Mouse (Mus musculus) kidney, embryonic 15.5 days (tissue): ENCODE data around the gene Podn. TPM values are rescaled to one million over a fixed set of nuclear protein-coding genes. Genes with fewer than 3 reads are reported as not detected.

ENCODE experiments used
- ATAC-seq: fragments of 200-750 bp; cut with Nextera tagmentation; replicated peaks from 2 replicates; pipeline ENCODE4 v1.8.0; 2017; ENCODE audit warnings: moderate TSS enrichment; ENCODE audit not compliant: low FRiP score
- H3K27ac ChIP-seq: fragments of 300-500 bp; sonication (generic); 2 replicates; pipeline ENCODE4 v1.5.1; 2015; ENCODE audit warnings: mild to moderate bottlenecking, inconsistent platforms
- H3K27me3 ChIP-seq: fragments of 300-500 bp; sonication (generic); 2 replicates; pipeline ENCODE4 v1.6.1; 2015; ENCODE audit warnings: inconsistent platforms
- H3K36me3 ChIP-seq: fragments of 300-500 bp; sonication (generic); 2 replicates; pipeline ENCODE4 v1.6.1; 2015; ENCODE audit warnings: inconsistent platforms
- H3K4me1 ChIP-seq: fragments of 300-500 bp; sonication (generic); 2 replicates; pipeline ENCODE4 v1.6.1; 2015; ENCODE audit warnings: inconsistent platforms
- H3K4me2 ChIP-seq: fragments of 300-500 bp; sonication (generic); 2 replicates; pipeline ENCODE4 v1.6.1; 2015; ENCODE audit warnings: moderate library complexity, mild to moderate bottlenecking, inconsistent platforms
- H3K4me3 ChIP-seq: fragments of 300-500 bp; sonication (generic); replicated peaks from 2 replicates; pipeline ENCODE4 v1.5.1; 2015; ENCODE audit warnings: mild to moderate bottlenecking, inconsistent platforms
- H3K9ac ChIP-seq: fragments of 300-500 bp; sonication (generic); 2 replicates; pipeline ENCODE4 v1.6.1; 2015; ENCODE audit warnings: mild to moderate bottlenecking, inconsistent platforms
- H3K9me3 ChIP-seq: fragments of 300-500 bp; sonication (generic); replicated peaks from 2 replicates; pipeline ENCODE4 v1.6.1; 2016; ENCODE audit warnings: inconsistent platforms
- whole genome bisulfite sequencing: fragments of 180-500 bp; shearing (Covaris S2); methylation state at CpG from one replicate; pipeline ENCODE4 v1.1.7; 2015; ENCODE audit warnings: mixed read lengths; 5-methylcytosine and 5-hydroxymethylcytosine counted together
- polyA plus RNA-seq: library from polyadenylated mRNA; unstranded; fragments of >200 nt; fragmentation: Nextera tagmentation; extraction: Ambion mirVana; gene quantifications from 2 replicates; pipeline ENCODE4 v1.2.1, GENCODE M21; 2015

Gene Podn
- polyA plus RNA-seq, 1 experiment from 2014 or later = 1.1 TPM

DNA sequence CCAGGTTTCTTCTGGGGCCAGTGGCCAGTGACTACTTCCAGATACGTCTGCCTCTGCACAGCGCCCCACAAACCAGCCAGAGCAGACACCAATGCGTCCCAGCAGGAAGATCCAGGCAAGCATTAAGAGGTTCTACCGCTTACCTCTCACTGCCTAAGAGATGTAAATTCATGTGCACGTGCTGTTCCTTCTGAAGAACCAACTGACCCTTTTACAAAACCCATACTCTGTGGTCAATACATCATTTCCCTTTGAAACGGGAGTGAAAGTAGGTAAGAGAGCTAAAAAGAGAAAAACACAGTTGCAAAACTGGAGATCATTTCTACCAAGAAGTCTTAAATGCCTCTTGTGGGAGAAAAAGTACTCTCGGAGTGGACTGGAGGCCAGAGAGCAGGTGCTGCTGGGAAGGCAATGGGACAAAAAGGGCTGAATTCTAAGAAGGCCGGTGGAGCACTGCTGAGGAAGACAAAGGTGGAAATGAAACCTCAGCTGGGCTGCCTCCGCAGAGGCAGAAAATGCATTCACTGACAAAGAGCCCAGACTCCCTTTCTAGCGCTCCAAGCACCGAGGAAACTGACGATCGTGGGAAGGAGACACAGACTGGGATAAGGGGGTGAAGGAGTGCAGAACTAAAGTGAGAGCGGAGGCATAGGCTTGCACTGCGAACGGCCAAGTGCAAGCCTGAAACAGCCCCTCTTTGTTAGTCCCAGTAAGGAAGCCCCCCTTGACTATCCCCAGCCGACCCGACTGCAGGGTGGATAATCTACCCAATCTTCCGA is 36.5 kb downstream of the Podn start:
- no peak for ATAC-seq
- H3K36me3 ChIP-seq = peaks cover 73% of the 10 kb centered on the region

GRCm38 (mm10) chr4:108058166-108058565 is 38.1 kb downstream of the Podn start:
- no peak overlapping the region for H3K27ac ChIP-seq
- WGBS = 75% methylated on average over 10 of the region's 10 CpGs
- no peak for ATAC-seq
- no peaks in the 10 kb centered on the region for H3K9me3 ChIP-seq
- no peak overlapping the region for H3K4me2 ChIP-seq
- no peak overlapping the region for H3K4me3 ChIP-seq
- no peak overlapping the region for H3K9ac ChIP-seq
- H3K27me3 ChIP-seq = no peaks in the 10 kb centered on the region
- no peaks in the 10 kb centered on the region for H3K4me1 ChIP-seq
- H3K36me3 ChIP-seq = peaks cover 77% of the 10 kb centered on the region

More for the DNA sequence above, 36.5 kb downstream of the Podn start:
- Histone ChIP-seq H3K27ac (no peak overlapping the region), H3K4me2 (no peak overlapping the region), H3K27me3 (no peaks in the 10 kb centered on the region), H3K9ac (no peak overlapping the region), H3K9me3 (no peaks in the 10 kb centered on the region), H3K4me3 (no peak overlapping the region), H3K4me1 (no peaks in the 10 kb centered on the region)
- WGBS = 85% methylated on average over 19 of the region's 19 CpGs

- H3K4me2 ChIP-seq = no peak overlapping the region
- no peak for ATAC-seq
- H3K27ac ChIP-seq = no peak overlapping the region
- WGBS = 92% methylated on average over 2 of the region's 2 CpGs
- no peak overlapping the region for H3K4me3 ChIP-seq
- H3K4me1 ChIP-seq = no peaks in the 10 kb centered on the region
- H3K36me3 ChIP-seq = peaks cover 77% of the 10 kb centered on the region
- H3K27me3 ChIP-seq = no peaks in the 10 kb centered on the region
- no peaks in the 10 kb centered on the region for H3K9me3 ChIP-seq
- no peak overlapping the region for H3K9ac ChIP-seq
Measured at GRCm38 (mm10) chr4:108057247-108057646, 39.0 kb downstream of the Podn start.

GRCm38 (mm10) chr4:108055873-108056272 is 40.4 kb downstream of the Podn start:
- H3K9me3 ChIP-seq = no peaks in the 10 kb centered on the region
- no peak overlapping the region for H3K27ac ChIP-seq
- no peak overlapping the region for H3K4me2 ChIP-seq
- no peak overlapping the region for H3K9ac ChIP-seq
- H3K4me3 ChIP-seq = no peak overlapping the region
- 68% methylated on average over 10 of the region's 10 CpGs for WGBS
- peaks cover 81% of the 10 kb centered on the region for H3K36me3 ChIP-seq
- no peaks in the 10 kb centered on the region for H3K27me3 ChIP-seq
- H3K4me1 ChIP-seq = no peaks in the 10 kb centered on the region
- no peak for ATAC-seq

DNA sequence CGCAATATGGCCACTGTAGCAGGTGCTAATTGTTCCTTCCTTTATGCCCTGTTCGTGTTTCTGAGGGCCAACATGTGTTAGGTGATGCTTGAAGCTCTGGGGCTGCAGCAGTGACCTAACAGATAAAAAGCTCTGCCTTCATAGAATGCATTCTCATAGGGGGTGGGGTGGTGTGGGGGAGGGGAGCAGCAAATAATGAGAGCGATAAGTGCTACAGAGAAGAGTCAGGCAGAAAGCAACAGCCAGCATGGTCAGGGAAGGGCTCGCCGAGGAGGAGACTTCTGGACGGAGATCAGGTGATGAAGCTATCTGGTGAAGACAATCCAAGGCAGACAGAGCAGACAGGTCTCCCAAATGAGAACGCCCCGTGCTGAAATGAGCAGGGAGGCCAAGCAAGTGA is 43.6 kb downstream of the Podn start:
- H3K9ac ChIP-seq = no peak overlapping the region
- 89% methylated on average over 8 of the region's 8 CpGs for WGBS
- H3K27me3 ChIP-seq = no peaks in the 10 kb centered on the region
- H3K4me1 ChIP-seq = no peaks in the 10 kb centered on the region
- H3K4me2 ChIP-seq = no peak overlapping the region
- no peak overlapping the region for H3K4me3 ChIP-seq
- H3K36me3 ChIP-seq = peaks cover 83% of the 10 kb centered on the region
- H3K9me3 ChIP-seq = no peaks in the 10 kb centered on the region
- no peak overlapping the region for H3K27ac ChIP-seq
- ATAC-seq = no peak

DNA sequence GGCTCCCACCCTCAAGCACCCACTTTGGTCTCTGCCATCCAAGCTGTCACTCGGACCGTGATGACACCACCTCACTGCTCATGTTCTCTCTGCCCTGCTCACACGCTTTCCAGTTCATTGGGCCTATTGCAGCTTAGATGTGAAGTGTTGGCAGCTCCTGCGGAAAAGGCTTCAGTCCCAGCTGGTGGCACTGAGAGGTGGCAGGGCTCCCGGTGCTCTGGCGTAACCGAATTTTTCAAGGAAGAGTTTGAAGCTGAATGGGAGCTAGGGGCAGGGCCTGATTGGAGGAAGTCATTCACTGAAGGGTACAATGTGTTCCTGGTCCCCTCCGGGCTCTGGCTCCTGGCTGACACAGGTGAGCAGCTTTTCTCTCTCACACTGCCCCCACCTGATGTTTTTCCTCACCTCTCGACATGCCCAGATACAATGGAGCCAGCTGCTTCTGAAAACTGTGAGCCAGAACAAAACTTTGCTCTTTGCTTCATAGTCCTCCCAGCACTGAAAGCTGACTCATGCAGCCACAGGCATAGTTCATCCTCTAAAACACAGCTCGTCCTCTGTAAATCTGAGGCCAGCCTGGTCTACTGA is 44.5 kb downstream of the Podn start:
- no peak for ATAC-seq
- no peak overlapping the region for H3K4me2 ChIP-seq
- H3K4me3 ChIP-seq = no peak overlapping the region
- H3K27ac ChIP-seq = no peak overlapping the region
- H3K4me1 ChIP-seq = no peaks in the 10 kb centered on the region
- WGBS = 89% methylated on average over 10 of the region's 10 CpGs
- H3K36me3 ChIP-seq = peaks cover 88% of the 10 kb centered on the region
- no peak overlapping the region for H3K9ac ChIP-seq
- H3K9me3 ChIP-seq = no peaks in the 10 kb centered on the region
- no peaks in the 10 kb centered on the region for H3K27me3 ChIP-seq

- H3K36me3 ChIP-seq = peaks cover 77% of the 10 kb centered on the region
- no peaks in the 10 kb centered on the region for H3K9me3 ChIP-seq
- no peak overlapping the region for H3K9ac ChIP-seq
- WGBS = 83% methylated on average over 8 of the region's 8 CpGs
- no peaks in the 10 kb centered on the region for H3K27me3 ChIP-seq
- no peak for ATAC-seq
- H3K27ac ChIP-seq = no peak overlapping the region
- H3K4me1 ChIP-seq = no peaks in the 10 kb centered on the region
- no peak overlapping the region for H3K4me3 ChIP-seq
- no peak overlapping the region for H3K4me2 ChIP-seq
Measured at GRCm38 (mm10) chr4:108046136-108046535, 50.1 kb downstream of the Podn start.

- Histone ChIP-seq H3K27ac (no peak overlapping the region), H3K27me3 (no peaks in the 10 kb centered on the region), H3K4me3 (no peak overlapping the region), H3K4me2 (no peak overlapping the region), H3K36me3 (peaks cover 70% of the 10 kb centered on the region), H3K4me1 (no peaks in the 10 kb centered on the region), H3K9ac (no peak overlapping the region), H3K9me3 (no peaks in the 10 kb centered on the region)
- no peak for ATAC-seq
- WGBS = 60% methylated on average over 19 of the region's 19 CpGs
Measured at GRCm38 (mm10) chr4:108045136-108046107, 50.8 kb downstream of the Podn start.

DNA sequence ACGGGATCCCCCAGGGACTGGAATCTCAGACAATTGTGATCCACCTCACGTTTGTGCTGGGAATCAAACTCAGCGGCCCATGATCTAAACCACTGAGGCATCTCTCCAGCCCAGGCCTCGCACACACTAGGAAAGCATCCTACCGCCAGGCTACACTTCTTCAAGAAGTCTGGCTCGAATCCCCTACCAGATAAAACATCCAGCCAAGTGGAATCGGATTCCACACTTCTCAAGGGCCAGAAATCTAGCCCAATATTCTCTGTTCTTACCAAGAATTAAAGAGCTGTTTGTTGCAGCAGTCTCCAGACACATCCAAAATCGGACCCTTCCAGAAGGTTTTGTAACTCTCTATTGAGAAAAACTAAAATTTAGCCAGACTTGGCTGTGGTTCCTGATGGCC is 59.2 kb downstream of the Podn start:
- peaks cover 4% of the 10 kb centered on the region; the same call in 1 of the 2 replicates for H3K36me3 ChIP-seq
- H3K27me3 ChIP-seq = peaks cover 21% of the 10 kb centered on the region
- H3K9me3 ChIP-seq = no peaks in the 10 kb centered on the region
- no peak overlapping the region for H3K4me3 ChIP-seq
- peaks cover 6% of the 10 kb centered on the region for H3K4me1 ChIP-seq
- 71% methylated on average over 8 of the region's 8 CpGs for WGBS
- H3K27ac ChIP-seq = no peak overlapping the region
- no peak for ATAC-seq
- no peak overlapping the region for H3K4me2 ChIP-seq
- H3K9ac ChIP-seq = no peak overlapping the region

GRCm38 (mm10) chr4:108033041-108033764 is 63.0 kb downstream of the Podn start:
- Histone ChIP-seq H3K9me3 (no peaks in the 10 kb centered on the region), H3K36me3 (no peaks in the 10 kb centered on the region), H3K4me2 (no peak overlapping the region), H3K27ac (no peak overlapping the region), H3K4me3 (no peak overlapping the region), H3K9ac (no peak overlapping the region), H3K27me3 (peaks cover 52% of the 10 kb centered on the region), H3K4me1 (peaks cover 22% of the 10 kb centered on the region)
- 84% methylated on average over 8 of the region's 8 CpGs for WGBS
- no peak for ATAC-seq

DNA sequence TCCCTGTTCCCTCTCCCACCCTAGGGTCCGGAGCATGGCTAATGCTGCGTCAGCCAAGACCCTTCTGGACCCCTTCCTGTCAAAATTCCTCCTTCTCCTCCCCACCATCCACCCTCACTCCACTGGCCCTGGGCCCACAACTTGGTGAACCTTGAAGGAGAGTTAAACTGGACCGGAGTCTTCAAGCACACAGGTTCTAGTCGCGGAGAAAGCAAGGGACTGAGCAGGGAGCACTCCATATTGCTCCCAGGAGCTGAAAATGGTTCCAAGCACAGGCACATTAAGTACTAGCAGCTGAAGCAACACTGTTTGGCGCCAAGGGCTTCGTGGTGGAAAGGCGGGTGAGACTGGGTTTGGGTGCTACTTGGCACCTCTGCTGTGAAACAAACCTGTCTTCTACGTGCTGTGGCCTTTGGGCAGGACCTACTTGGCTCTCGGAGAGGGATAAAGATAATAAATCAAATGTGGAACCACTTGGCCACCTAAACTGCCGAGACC is 63.8 kb downstream of the Podn start:
- no peaks in the 10 kb centered on the region for H3K9me3 ChIP-seq
- H3K9ac ChIP-seq = peak overlapping the region; percentile 29
- H3K36me3 ChIP-seq = no peaks in the 10 kb centered on the region
- H3K4me1 ChIP-seq = peaks cover 22% of the 10 kb centered on the region
- H3K27ac ChIP-seq = no peak overlapping the region
- no peak for ATAC-seq
- H3K4me2 ChIP-seq = peak overlapping the region; percentile 97
- peaks cover 52% of the 10 kb centered on the region for H3K27me3 ChIP-seq
- WGBS = 25% methylated on average over 11 of the region's 11 CpGs
- H3K4me3 ChIP-seq = peak overlapping the region; percentile 64
